In genomic region chr19:58145521-58145920, GRCm38 (mm10) we compare ENCODE assay signal across 22 mouse cellular contexts.
DNase-seq lines count a peak whose midpoint lies in the region; ATAC-seq lines count a peak whose summit lies in the region.
"Had no signal": no experiment of that assay in that cellular context is flagged by ENCODE, and none has a peak within 500 bp of the region (broad histone marks: within the 10 kb centered on the region; RNA-seq: fewer than 3 reads in every experiment).

No protein-coding gene starts in this region.

- no peak overlapping the region for H3K4me3 ChIP-seq in heart, embryonic 11.5 days (ENCODE audit: low read depth, low read length)
- H3K4me3 ChIP-seq: heart, adult 2 months; hindbrain, embryonic 13.5 days; left cerebral cortex, adult 2 months; liver, embryonic 12.5 days; lung, embryonic 15.5 days; neural tube, embryonic 12.5 days had no signal

- no peaks in the 10 kb centered on the region for H3K27me3 ChIP-seq in heart, embryonic 11.5 days (ENCODE audit: control insufficient read depth, insufficient read depth, low read length)
- H3K27me3 ChIP-seq: hindbrain, embryonic 13.5 days; lung, embryonic 15.5 days; neural tube, embryonic 12.5 days had no signal

- peak; percentile 16 for DNase-seq in heart, adult 8-10 months (ENCODE audit: low spot score)
- DNase-seq in 3T3-L1 (ENCODE audit: low read depth, low spot score) (peak; percentile 94), adipocyte (ENCODE audit: low spot score) (peak; percentile 16)
- DNase-seq in heart, postnatal 10 days: peak; percentile 49 to 52
- no peak for DNase-seq in gastrocnemius, postnatal 10 days
- DNase-seq in lung, postnatal 25 days (ENCODE audit: low spot score): no peak
- no peak for DNase-seq in ovary, postnatal 10 days (ENCODE audit: low spot score)
- DNase-seq: embryo, embryonic 11 days; kidney, adult 11 months; kidney, postnatal 10 days; right cerebral cortex, postnatal 4 days; thymus, postnatal 4 days had no signal

- H3K36me3 ChIP-seq in heart, embryonic 11.5 days (ENCODE audit: control insufficient read depth, insufficient read depth, low read length): no peaks in the 10 kb centered on the region
- H3K36me3 ChIP-seq: G1E; hindbrain, embryonic 13.5 days; liver, embryonic 12.5 days; lung, embryonic 15.5 days; neural tube, embryonic 12.5 days had no signal

- H3K4me1 ChIP-seq in heart, embryonic 11.5 days (ENCODE audit: control insufficient read depth, insufficient read depth, low read length): peaks cover 8% of the 10 kb centered on the region
- H3K4me1 ChIP-seq: liver, embryonic 12.5 days; lung, embryonic 15.5 days had no signal

- ATAC-seq in heart, embryonic 11.5 days (replicated peaks; ENCODE audit: insufficient number of reproducible peaks, low FRiP score, low TSS enrichment): no peak
- ATAC-seq: CD4-positive, CD25-positive, alpha-beta regulatory T cell, adult 4 months; forebrain, embryonic 16.5 days; liver, embryonic 12.5 days had no signal

- no peak overlapping the region for H3K4me2 ChIP-seq in heart, embryonic 11.5 days
- H3K4me2 ChIP-seq: hindbrain, embryonic 13.5 days; liver, embryonic 12.5 days; lung, embryonic 15.5 days; neural tube, embryonic 12.5 days had no signal

- intact Hi-C loops in heart, postnatal 10 days (cut with DNase I): no loop called here

- no peak overlapping the region for H3K9ac ChIP-seq in heart, embryonic 11.5 days (ENCODE audit: low read depth, low read length)
- H3K9ac ChIP-seq: hindbrain, embryonic 13.5 days; liver, embryonic 12.5 days; lung, embryonic 15.5 days; neural tube, embryonic 12.5 days had no signal

- H3K9me3 ChIP-seq in heart, embryonic 11.5 days (replicated peaks; ENCODE audit: control insufficient read depth, low read length): no peaks in the 10 kb centered on the region
- H3K9me3 ChIP-seq: hindbrain, embryonic 13.5 days; liver, embryonic 12.5 days; lung, embryonic 15.5 days; neural tube, embryonic 12.5 days had no signal

- no peak overlapping the region for H3K27ac ChIP-seq in heart, embryonic 11.5 days (ENCODE audit: low read depth, low read length)
- H3K27ac ChIP-seq: heart, adult 2 months; left cerebral cortex, adult 2 months; liver, embryonic 12.5 days; lung, embryonic 15.5 days; neural tube, embryonic 12.5 days had no signal

- WGBS in heart, embryonic 11.5 days (ENCODE audit: insufficient replicate concordance): 42% methylated on average over 9 of the region's 9 CpGs

Comparison
In these comparisons a context has a peak if more than half of its experiments do, and no peak if none do; other contexts are left out.
1. DNase-seq: peak in heart, adult 8-10 months (single experiment), 3T3-L1 (single experiment), adipocyte (single experiment) and heart, postnatal 10 days (2 of 2); none in gastrocnemius, postnatal 10 days (single experiment), lung, postnatal 25 days (single experiment) and ovary, postnatal 10 days (single experiment).